Mouse (Mus musculus) layer of hippocampus, adult 18-20 months (tissue): ENCODE data around the gene Car3. TPM values are rescaled to one million over a fixed set of nuclear protein-coding genes. Genes with fewer than 3 reads are reported as not detected.
A peak's percentile ranks its signal among the peaks of the same experiment; 100 is the strongest.

ENCODE experiments used
- DNase-seq, 2 experiments: peaks; one replicate each; pipeline ENCODE4 v3.0.0; 2022; ENCODE audit warnings: low spot score in 2 of 2
- total RNA-seq, 2 experiments: library from RNA; stranded (reverse); gene quantifications; 2 replicates each; pipeline ENCODE4 v1.2.3; 2021

Car3 gene
- total RNA-seq, 2 experiments from 2014 or later, result 0.62 to 0.71 TPM

DNA sequence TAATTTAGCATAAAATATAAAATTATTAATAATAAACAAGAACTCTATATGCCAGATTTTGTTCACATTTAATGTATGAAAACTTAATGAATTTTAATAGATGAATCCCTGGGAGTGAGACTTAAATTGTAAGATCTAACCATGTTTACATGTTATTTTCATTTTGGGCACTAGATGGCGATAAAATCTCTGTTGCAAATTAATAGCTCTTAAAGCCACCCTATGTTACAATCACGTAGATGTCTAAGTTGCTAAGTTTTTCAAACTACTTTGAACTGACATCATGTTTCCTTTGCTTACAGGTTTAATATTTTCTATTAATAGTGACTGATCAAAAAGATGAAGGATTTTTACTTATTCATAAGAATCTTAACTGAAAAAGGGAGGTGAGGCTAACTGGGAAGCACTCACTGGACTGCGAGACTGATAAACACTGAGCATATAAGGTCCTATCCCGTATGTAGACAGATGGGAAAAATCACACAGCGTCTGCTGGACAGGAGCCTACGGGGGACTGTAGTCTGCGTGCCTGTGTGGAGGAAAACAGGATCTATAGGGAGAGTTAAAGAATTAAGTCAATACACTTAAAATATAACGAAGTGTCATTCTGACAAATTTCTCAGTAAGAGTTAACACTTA, 11.2 kb downstream of the Car3 start:
- DNase-seq, result peak in 1 of 2 experiments; percentile 77

- DNase-seq, result no peak
Measured at GRCm38 (mm10) chr3:14876325-14876918, 13.1 kb downstream of the Car3 start.

DNA sequence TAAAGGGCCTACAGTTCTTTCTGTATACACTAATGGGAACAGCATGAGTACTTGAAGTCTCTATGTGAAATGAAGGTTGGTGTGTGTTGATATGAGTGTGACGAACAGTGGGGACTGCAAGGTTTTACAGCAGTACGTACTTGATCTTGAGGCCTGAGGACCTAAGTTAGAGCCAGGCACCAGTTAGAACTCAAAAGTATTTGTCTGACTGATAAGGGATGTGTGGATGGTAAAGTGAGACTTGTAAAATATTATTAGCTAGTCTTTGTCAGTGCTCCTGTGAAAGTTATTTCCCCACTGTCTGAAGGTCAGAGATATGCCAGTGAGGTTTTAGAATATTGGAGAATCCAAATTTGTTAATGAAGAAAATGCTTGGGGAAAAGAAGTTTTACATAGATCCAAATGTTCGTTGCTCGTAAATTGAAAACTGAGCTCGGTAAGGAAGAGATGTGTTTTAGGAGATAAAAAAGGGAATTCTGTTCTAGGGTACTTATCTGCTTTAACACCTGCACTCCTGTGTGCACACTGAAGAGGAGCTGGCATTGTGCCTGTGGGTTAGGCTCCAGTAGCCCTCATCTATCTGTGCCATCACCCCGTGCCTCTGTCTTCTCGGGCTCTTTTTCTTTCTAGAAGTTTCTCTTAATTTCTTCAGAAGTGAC, 14.1 kb downstream of the Car3 start:
- DNase-seq, result no peak

DNA sequence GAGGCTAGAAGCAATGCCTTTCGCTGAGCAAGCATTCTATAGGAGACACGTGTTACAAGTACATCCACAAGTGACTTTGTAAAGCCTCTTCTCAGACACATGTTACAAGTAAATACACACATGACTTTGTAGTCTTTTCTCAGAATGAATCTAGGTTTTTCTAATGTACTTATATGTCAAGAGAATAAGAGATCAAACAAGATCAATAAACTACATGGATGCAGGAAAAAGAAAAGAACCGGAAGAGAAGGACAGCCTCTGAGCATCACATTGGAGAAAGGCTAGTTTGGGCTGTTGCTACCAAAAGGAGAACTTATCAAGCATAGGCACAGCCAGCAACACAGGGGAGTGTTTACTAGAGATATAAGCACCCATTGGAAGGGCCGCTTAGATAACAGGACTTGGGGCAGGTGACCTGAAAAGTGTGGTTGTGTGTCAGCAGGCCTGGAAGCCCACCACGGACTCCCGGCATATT, 15.5 kb downstream of the Car3 start:
- DNase-seq, result no peak

DNA sequence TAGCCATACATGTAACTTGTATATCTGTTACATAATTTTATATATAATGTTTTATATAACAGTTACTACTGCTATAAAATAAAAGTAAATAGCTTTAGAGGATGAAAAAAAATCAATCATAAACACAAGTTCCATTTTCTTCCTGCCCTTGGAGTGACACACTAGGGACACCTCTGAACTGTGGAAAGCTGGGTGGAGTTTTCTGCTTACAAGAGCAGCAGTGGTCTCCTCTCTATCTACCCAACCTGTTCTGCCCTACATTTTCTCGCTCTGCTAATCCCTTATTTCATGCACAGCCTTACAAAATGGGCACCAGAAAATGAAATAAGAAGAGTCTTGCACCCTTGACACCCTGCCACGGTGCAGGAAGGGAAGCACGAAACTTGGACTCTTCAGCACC, 16.0 kb downstream of the Car3 start:
- no peak for DNase-seq

- no peak for DNase-seq
Measured at GRCm38 (mm10) chr3:14880277-14880676, 17.0 kb downstream of the Car3 start.

DNA sequence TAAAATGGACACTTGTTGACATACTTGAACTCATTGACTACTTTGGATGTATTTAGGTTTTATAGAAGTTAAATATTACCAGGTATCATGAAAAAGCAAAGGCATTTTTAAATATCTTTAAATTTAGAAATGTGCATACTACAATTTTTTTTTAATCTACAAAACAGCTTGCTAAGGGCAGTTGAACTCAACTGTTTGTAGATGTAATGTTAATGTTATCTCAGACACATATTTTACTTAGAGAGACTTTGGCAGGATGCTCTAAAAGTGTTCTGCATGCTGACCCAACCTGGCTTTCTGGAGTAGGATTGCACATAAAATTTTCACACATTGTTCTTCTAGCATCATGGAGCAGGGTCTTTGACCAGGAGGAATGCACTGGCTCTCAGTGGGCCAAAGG, 18.7 kb downstream of the Car3 start:
- DNase-seq, result no peak

DNA sequence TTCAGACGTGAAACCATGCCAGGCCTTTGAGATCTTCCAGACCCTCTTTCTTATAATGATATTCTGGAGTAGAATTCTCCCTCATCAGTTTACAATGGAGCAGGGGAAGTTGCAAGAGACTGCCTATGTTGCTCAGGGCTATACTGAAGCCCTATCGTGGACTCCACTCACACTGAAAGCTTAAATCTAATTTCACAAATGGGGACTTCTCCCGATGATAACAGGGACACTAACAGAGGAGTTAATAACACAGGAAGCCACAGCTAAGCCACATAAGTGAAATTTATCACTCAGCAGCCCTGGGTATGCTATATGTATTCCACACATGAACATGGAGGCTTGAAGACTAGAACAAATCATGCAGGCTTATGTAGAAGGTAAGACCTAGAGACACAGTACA, 19.4 kb downstream of the Car3 start:
- DNase-seq, result no peak

DNA sequence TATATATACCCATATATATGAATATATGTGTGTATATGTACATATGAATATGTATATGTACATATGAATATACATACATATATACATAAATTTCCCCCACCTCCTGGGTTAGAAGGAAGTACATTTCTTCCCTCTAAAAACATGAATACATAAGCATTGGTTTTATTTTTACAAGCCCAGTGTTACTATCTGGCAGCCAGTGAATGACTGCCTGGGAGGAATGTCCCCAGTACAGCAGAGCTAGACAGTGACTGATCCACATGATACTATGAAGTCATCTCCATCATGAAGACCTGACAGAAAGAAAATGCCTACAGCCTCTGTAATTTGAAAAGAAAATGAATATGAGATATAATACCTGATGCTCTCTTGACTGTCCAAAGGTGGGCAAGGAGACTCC, 21.5 kb downstream of the Car3 start:
- no peak for DNase-seq

DNA sequence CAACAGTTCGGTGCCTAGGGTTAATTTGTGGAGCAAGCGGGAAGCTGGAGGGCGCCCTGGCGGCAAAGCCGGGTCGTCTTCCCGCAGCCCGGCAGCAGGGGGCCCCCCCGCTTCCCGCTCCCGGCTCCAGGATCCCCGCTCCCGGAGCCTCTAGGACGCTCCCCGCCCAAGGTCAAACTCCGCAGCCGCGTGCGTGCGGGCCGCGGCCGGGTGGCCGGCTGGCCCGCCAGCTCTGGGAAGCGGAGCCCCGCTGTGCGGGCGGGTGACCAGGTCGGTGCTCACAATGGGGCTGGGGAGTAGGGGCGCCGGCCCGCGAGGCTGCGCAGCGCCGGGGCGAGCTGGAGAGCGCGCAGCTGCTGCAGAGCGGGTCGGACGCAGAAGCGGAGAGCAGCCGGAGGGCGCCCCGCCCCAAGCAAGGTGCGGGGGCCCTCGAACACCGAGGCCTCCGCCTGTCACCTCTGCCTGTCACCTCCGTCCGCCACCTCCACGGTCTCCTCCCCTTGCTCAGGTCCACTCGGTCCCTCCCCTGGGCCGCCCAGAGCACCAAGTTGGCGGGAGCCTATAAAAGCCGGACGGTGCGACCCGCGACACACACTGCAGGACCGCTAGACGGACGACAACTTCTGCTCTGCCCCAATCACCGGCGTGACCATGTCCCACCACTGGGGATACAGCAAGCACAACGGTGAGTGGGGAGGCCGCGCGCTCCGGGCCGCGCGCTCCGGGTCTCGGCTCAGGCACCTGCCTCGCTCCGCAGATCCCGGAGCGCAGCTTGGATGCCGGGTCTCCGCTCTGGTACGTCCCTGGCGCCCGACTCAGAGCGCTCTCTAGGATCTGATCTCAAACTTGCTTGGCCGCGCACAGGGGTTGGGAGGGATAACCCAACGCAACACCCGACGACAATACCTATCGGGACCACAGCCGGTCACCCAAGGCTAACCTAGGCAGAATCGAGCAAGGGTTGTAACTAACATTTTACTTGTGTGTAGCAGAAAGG, 23.1 kb downstream of the Car3 start, which contains the start of gene Car2:
TSS of gene Car2 (plus strand) at position 172 of the 997 bp plus-strand sequence.
- DNase-seq, result peak; percentile 61 to 82

GRCm38 (mm10) chr3:14887134-14887666, 23.9 kb downstream of the Car3 start:
- DNase-seq, result peak in 1 of 2 experiments; percentile 17

- DNase-seq, result no peak
Measured at GRCm38 (mm10) chr3:14887686-14888295, 24.5 kb downstream of the Car3 start.

GRCm38 (mm10) chr3:14888549-14888948, 25.2 kb downstream of the Car3 start:
- no peak for DNase-seq

DNA sequence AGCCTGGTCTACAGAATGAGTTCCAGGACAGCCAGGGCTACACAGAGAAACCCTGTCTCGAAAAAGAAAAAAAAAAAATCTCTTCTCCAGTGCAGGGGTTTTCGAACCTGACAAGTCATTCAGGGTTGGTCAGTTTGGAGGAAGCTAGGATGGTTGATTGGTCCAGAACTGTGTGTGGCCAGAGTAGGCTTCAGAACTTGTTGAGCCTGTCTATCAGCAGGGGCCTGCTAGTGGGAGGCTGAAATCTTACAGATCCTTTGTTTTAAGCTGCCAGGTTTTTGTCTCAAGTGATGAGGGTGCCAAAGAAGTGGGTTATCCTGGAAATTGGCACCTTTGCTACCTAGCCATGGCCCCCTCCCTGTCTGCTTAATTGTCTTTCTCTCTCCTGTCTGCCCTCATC, 25.8 kb downstream of the Car3 start:
- no peak for DNase-seq

GRCm38 (mm10) chr3:14889716-14890409, 26.6 kb downstream of the Car3 start:
- peak in 1 of 2 experiments; percentile 9 for DNase-seq

GRCm38 (mm10) chr3:14892991-14893390, 29.7 kb downstream of the Car3 start:
- DNase-seq, result no peak

GRCm38 (mm10) chr3:14893700-14894099, 30.4 kb downstream of the Car3 start:
- no peak for DNase-seq

DNA sequence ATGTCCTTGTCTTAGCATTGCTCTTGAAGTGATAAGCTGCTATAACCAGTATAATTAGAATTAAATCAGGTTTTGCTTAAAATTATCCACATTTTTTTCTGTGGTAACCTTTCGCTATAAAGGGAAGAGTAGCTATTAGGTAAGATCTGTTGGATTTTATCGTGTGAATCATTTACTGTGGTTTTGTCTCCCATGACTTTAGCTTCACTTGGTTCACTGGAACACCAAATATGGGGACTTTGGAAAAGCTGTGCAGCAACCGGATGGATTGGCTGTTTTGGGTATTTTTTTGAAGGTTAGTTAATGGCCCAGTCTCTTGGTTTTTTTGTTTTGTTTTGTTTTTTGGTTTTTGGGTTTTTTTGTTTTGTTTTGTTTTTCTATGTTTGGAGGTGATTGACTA, 32.0 kb downstream of the Car3 start:
- no peak for DNase-seq

GRCm38 (mm10) chr3:14897770-14898169, 34.5 kb downstream of the Car3 start:
- DNase-seq, result no peak

- no peak for DNase-seq
Measured at GRCm38 (mm10) chr3:14903380-14903779, 40.1 kb downstream of the Car3 start.
